ENCODE assay signal across 23 mouse cellular contexts in the genomic region with DNA sequence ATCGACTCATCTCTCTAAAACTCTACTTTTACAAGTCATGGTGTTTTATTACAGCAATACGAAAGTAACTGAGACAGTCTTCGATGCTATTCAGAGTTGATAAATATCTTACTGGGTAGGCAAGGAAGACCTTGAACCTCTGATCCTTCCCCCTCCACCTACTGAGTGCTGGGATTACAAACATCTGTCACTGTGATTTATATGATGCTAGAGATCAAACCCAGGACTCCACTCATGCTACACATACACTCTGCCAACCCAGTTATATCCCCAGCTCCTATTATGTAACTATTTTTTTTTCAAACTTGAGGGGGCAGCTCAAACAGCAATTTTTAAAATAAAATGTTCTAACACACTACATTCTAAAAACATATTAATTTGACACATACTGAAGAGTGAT.
DNase-seq lines count a peak whose midpoint lies in the region; ATAC-seq and TF ChIP-seq lines count a peak whose summit lies in the region.
"Had no signal": no experiment of that assay in that cellular context is flagged by ENCODE, and none has a peak within 500 bp of the region (broad histone marks: within the 10 kb centered on the region; RNA-seq: fewer than 3 reads in every experiment).

No protein-coding gene starts in this region.

- no peak overlapping the region for H3K4me3 ChIP-seq in kidney, embryonic 15.5 days (replicated peaks)
- no peak overlapping the region for H3K4me3 ChIP-seq in kidney, adult 2 months (ENCODE audit: insufficient read depth, low read depth, low read length)
- no peak overlapping the region for H3K4me3 ChIP-seq in embryonic fibroblast, embryonic 13.5 days (ENCODE audit: insufficient read depth, low read length)
- H3K4me3 ChIP-seq: embryonic facial prominence, embryonic 10.5 days; erythroblast, embryonic 14.5 days; forebrain, embryonic 10.5 days; gastrocnemius, adult 2 months; heart, embryonic 12.5 days; hindbrain, embryonic 10.5 days had no signal

- no peak overlapping the region for H3K27ac ChIP-seq in kidney, embryonic 15.5 days
- no peak overlapping the region for H3K27ac ChIP-seq in kidney, adult 2 months (ENCODE audit: insufficient read depth, low read depth, low read length)
- H3K27ac ChIP-seq in embryonic fibroblast, embryonic 13.5 days (ENCODE audit: insufficient read depth, low read length) = peak overlapping the region; percentile 82
- H3K27ac ChIP-seq: embryonic facial prominence, embryonic 10.5 days; forebrain, embryonic 10.5 days; gastrocnemius, adult 2 months; hindbrain, embryonic 10.5 days; hindbrain, embryonic 14.5 days had no signal

- no peaks in the 10 kb centered on the region for H3K36me3 ChIP-seq in kidney, embryonic 15.5 days
- no peaks in the 10 kb centered on the region for H3K36me3 ChIP-seq in kidney, adult 2 months (ENCODE audit: control insufficient read depth, insufficient read depth, low read length)
- H3K36me3 ChIP-seq: embryonic facial prominence, embryonic 10.5 days; forebrain, embryonic 10.5 days; heart, embryonic 12.5 days; hindbrain, embryonic 10.5 days had no signal

- no peaks in the 10 kb centered on the region for H3K27me3 ChIP-seq in kidney, embryonic 15.5 days
- H3K27me3 ChIP-seq in kidney, adult 2 months (replicated peaks; ENCODE audit: control insufficient read depth, insufficient read depth, low read length) = no peaks in the 10 kb centered on the region
- H3K27me3 ChIP-seq: CH12.LX; heart, embryonic 12.5 days; Patski had no signal

- no peak overlapping the region for H3K4me2 ChIP-seq in kidney, embryonic 15.5 days
- H3K4me2 ChIP-seq: heart, embryonic 12.5 days; hindbrain, embryonic 14.5 days had no signal

- no peaks in the 10 kb centered on the region for H3K9me3 ChIP-seq in kidney, embryonic 15.5 days (replicated peaks)
- H3K9me3 ChIP-seq: embryonic facial prominence, embryonic 10.5 days; forebrain, embryonic 10.5 days; heart, embryonic 12.5 days; hindbrain, embryonic 10.5 days had no signal

- no peak for TF ChIP-seq POLR2A in kidney, adult 2 months (IDR thresholded peaks at IDR 0.05; ENCODE audit: low read depth, low read length)
- no peak for TF ChIP-seq POLR2A in embryonic fibroblast, embryonic 13.5 days (IDR thresholded peaks at IDR 0.05; ENCODE audit: low read depth, low read length)

- H3K9ac ChIP-seq in kidney, embryonic 15.5 days = no peak overlapping the region
- H3K9ac ChIP-seq: heart, embryonic 12.5 days; hindbrain, embryonic 14.5 days had no signal

- no peak for TF ChIP-seq CTCF in kidney, adult 2 months (conservative IDR thresholded peaks at IDR 0.05; ENCODE audit: insufficient read depth, insufficient read length, low read depth, low read length)
- no peak for TF ChIP-seq CTCF in embryonic fibroblast, embryonic 13.5 days (IDR thresholded peaks at IDR 0.05; ENCODE audit: borderline replicate concordance, insufficient read depth, low read length)

- peaks cover 9% of the 10 kb centered on the region for H3K4me1 ChIP-seq in kidney, embryonic 15.5 days
- H3K4me1 ChIP-seq in kidney, adult 2 months (ENCODE audit: control insufficient read depth, insufficient read depth, low read length) = no peaks in the 10 kb centered on the region
- peaks cover 17% of the 10 kb centered on the region for H3K4me1 ChIP-seq in embryonic fibroblast, embryonic 13.5 days (ENCODE audit: control insufficient read depth, insufficient read depth, low read length)

- no peak for DNase-seq in kidney, adult 2 months
- peak; percentile 8 for DNase-seq in 3T3-L1 (ENCODE audit: low read depth, low spot score)
- DNase-seq in mesoderm, embryonic 11.5 days (ENCODE audit: low read depth, low spot score) = peak; percentile 42
- DNase-seq in right cerebral cortex, postnatal 25 days = no peak
- no peak for DNase-seq in cerebellum, adult 11-12 months
- DNase-seq: adrenal gland, postnatal 14 days; B cell, adult 2 months; cerebellum, adult 18-20 months; cerebellum, adult 9-11 months; gastrocnemius, adult 2 months; gastrocnemius, postnatal 25 days had no signal

- 16% methylated on average over 3 of the region's 3 CpGs for WGBS in kidney, embryonic 15.5 days
- 31% methylated on average over 3 of the region's 3 CpGs for WGBS in kidney, adult 2 months

- ATAC-seq in kidney, embryonic 15.5 days (replicated peaks; ENCODE audit: low FRiP score) = 0 out of 2 replicates have a peak, but pooled peaks have one; percentile 60
- ATAC-seq: activated CD4-positive, CD25-positive, alpha-beta regulatory T cell, adult 4 months; forebrain, embryonic 14.5 days had no signal

Comparison
In these comparisons a context has a peak if more than half of its experiments do, and no peak if none do; other contexts are left out.
1. DNase-seq: peak in 3T3-L1 (single experiment) and mesoderm, embryonic 11.5 days (single experiment); none in kidney, adult 2 months (single experiment), right cerebral cortex, postnatal 25 days (single experiment) and cerebellum, adult 11-12 months (single experiment).